In the genomic region with DNA sequence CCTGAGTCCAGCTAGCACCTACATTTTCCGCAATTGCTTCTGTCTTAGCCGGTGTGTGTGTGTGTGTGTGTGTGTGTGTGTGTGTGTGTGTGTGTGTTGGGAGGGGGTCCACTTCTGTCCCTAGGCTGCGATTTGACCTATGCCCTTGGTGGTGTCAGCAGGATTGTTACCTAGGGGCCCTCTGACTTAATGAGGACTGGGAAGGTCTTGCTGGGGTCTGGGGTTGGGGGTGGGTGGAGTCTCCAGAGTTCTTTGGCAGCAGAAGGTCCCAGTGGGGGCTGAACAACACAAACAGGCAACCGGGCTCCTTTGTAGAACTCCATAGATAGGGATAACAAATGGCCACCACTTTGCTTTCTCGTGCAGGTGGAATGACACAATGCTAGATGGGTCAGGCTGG, we compare ENCODE assay signal across 9 mouse cellular contexts. TPM values are rescaled to one million over a fixed set of nuclear protein-coding genes. Genes with fewer than 3 reads are reported as not detected.
A peak's percentile ranks its signal among the peaks of the same experiment; 100 is the strongest.
DNase-seq lines count a peak whose midpoint lies in the region; ATAC-seq lines count a peak whose summit lies in the region.
"Had no signal": no experiment of that assay in that cellular context is flagged by ENCODE, and none has a peak within 500 bp of the region (broad histone marks: within the 10 kb centered on the region; RNA-seq: fewer than 3 reads in every experiment).

No protein-coding gene starts in this region.

- peak overlapping the region; percentile 56 for H3K4me2 ChIP-seq in hindbrain, embryonic 12.5 days (replicated peaks)

- no peaks in the 10 kb centered on the region for H3K9me3 ChIP-seq in heart, embryonic 10.5 days
- H3K9me3 ChIP-seq in hindbrain, embryonic 12.5 days (replicated peaks), result no peaks in the 10 kb centered on the region
- H3K9me3 ChIP-seq in midbrain, embryonic 10.5 days (replicated peaks), result no peaks in the 10 kb centered on the region

- peaks cover 10% of the 10 kb centered on the region; the same call in 1 of the 2 replicates for H3K27me3 ChIP-seq in heart, embryonic 10.5 days (ENCODE audit: insufficient read depth, poor library complexity, severe bottlenecking)
- no peaks in the 10 kb centered on the region for H3K27me3 ChIP-seq in hindbrain, embryonic 12.5 days
- H3K27me3 ChIP-seq in midbrain, embryonic 10.5 days (ENCODE audit: low read depth, poor library complexity, severe bottlenecking), result peaks cover 48% of the 10 kb centered on the region

- peak; percentile 33 for ATAC-seq in hindbrain, embryonic 12.5 days (ENCODE audit: low FRiP score)

- peak overlapping the region; percentile 33 for H3K9ac ChIP-seq in hindbrain, embryonic 12.5 days

- no peaks in the 10 kb centered on the region for H3K36me3 ChIP-seq in heart, embryonic 10.5 days
- no peaks in the 10 kb centered on the region for H3K36me3 ChIP-seq in hindbrain, embryonic 12.5 days
- H3K36me3 ChIP-seq in midbrain, embryonic 10.5 days, result no peaks in the 10 kb centered on the region

- WGBS in heart, embryonic 10.5 days, result 5% methylated on average over 5 of the region's 5 CpGs
- WGBS in hindbrain, embryonic 12.5 days, result 0% methylated on average over 5 of the region's 5 CpGs
- WGBS in midbrain, embryonic 10.5 days, result 3% methylated on average over 5 of the region's 5 CpGs

- peak; percentile 76 for DNase-seq in heart, embryonic 10.5 days (ENCODE audit: low spot score)
- DNase-seq in heart, postnatal 14 days, result no peak
- DNase-seq in R1 (ENCODE audit: low read depth, low spot score), result peak; percentile 24
- DNase-seq in midbrain, embryonic 10.5 days (ENCODE audit: low spot score), result peak; percentile 48
- no peak for DNase-seq in cerebellum, adult 11-12 months
- DNase-seq in thymus, postnatal 25 days, result no peak
- DNase-seq in gastrocnemius, postnatal 10 days, result no peak
- DNase-seq: adrenal gland, adult 8-10 months had no signal

- intact Hi-C loops in heart, postnatal 14 days (cut with DNase I), result no loop called here

- peak overlapping the region; percentile 84; the same call in 1 of the 2 replicates for H3K27ac ChIP-seq in heart, embryonic 10.5 days
- peak overlapping the region; percentile 87 for H3K27ac ChIP-seq in hindbrain, embryonic 12.5 days
- H3K27ac ChIP-seq in midbrain, embryonic 10.5 days (replicated peaks), result peak overlapping the region; percentile 75

- peaks cover 40% of the 10 kb centered on the region for H3K4me1 ChIP-seq in heart, embryonic 10.5 days
- H3K4me1 ChIP-seq in hindbrain, embryonic 12.5 days, result peaks cover 48% of the 10 kb centered on the region
- H3K4me1 ChIP-seq in midbrain, embryonic 10.5 days, result peaks cover 48% of the 10 kb centered on the region

- peak overlapping the region; percentile 60 for H3K4me3 ChIP-seq in heart, embryonic 10.5 days
- H3K4me3 ChIP-seq in hindbrain, embryonic 12.5 days, result peak overlapping the region; percentile 25
- peak overlapping the region; percentile 54 for H3K4me3 ChIP-seq in midbrain, embryonic 10.5 days

RNA-seq across cellular contexts. Expression of a gene that starts 14.0 kb away (rescaled TPM):
- polyA plus RNA-seq in heart, embryonic 10.5 days (2016; fragmentation: Nextera tagmentation; extraction: Ambion mirVana), result 0.27 and 0.57 TPM in 2 replicates
- not detected for total RNA-seq in heart, postnatal 14 days (2021)
- 144 and 164 TPM in 2 replicates for polyA plus RNA-seq in hindbrain, embryonic 12.5 days (2016; fragmentation: Nextera tagmentation; extraction: Ambion mirVana)
- polyA plus RNA-seq in midbrain, embryonic 10.5 days (2016; fragmentation: Nextera tagmentation; extraction: Ambion mirVana), result 33.8 and 58.4 TPM in 2 replicates
- total RNA-seq in gastrocnemius, postnatal 10 days (2021), result not detected
- total RNA-seq: adrenal gland, adult 8-10 months had no signal

Comparison
In these comparisons a context has a peak if more than half of its experiments do, and no peak if none do; other contexts are left out.
1. DNase-seq: peak in heart, embryonic 10.5 days (single experiment), R1 (single experiment) and midbrain, embryonic 10.5 days (single experiment); none in heart, postnatal 14 days (0 of 2), cerebellum, adult 11-12 months (single experiment), thymus, postnatal 25 days (single experiment) and gastrocnemius, postnatal 10 days (single experiment).
2. RNA of a gene that starts 14.0 kb away (polyA plus RNA-seq): 144 to 164 TPM in hindbrain, embryonic 12.5 days and 33.8 to 58.4 TPM in midbrain, embryonic 10.5 days; 0.27 to 0.57 TPM in heart, embryonic 10.5 days; every median in the first group is over 10 times any median in the second.
3. Peak in every context shown above with its lines, with median percentiles within 50 percentile points of each other: H3K27ac ChIP-seq and H3K4me3 ChIP-seq.